In the genomic region with DNA sequence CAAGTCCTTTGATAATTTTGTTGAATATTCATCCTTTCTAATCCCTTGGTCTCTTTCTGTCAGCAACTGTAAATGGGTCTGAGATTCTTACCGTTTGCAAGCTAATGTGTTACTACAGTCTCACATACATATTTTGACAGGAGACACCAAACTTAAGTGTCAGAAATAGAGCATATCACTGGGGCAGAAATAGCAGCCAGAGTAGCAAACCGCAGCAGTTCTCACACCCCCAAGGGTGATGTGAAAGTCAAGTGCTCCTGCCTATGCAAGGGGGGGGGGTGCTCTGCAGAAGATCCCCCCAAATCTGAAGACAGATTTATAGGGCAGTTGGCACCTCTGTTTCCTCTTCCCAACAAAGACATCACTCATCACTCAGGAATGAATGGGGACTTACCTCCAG, we compare ENCODE assay signal across 20 mouse cellular contexts.
"Had no signal": no experiment of that assay in that cellular context is flagged by ENCODE, and none has a peak within 500 bp of the region (broad histone marks: within the 10 kb centered on the region; RNA-seq: fewer than 3 reads in every experiment).

No protein-coding gene starts in this region.

- H3K27ac ChIP-seq: lung, embryonic 15.5 days; macrophage; midbrain, embryonic 13.5 days; midbrain, embryonic 15.5 days; neural tube, embryonic 13.5 days; neural tube, embryonic 15.5 days; stomach, embryonic 15.5 days; stomach, postnatal 0 days had no signal

- H3K4me2 ChIP-seq: lung, embryonic 15.5 days; midbrain, embryonic 11.5 days; midbrain, embryonic 13.5 days; midbrain, embryonic 15.5 days; neural tube, embryonic 13.5 days; neural tube, embryonic 15.5 days; stomach, embryonic 15.5 days had no signal

- H3K36me3 ChIP-seq: lung, embryonic 15.5 days; midbrain, embryonic 15.5 days; stomach, embryonic 15.5 days had no signal

- H3K4me1 ChIP-seq: midbrain, embryonic 13.5 days; midbrain, embryonic 15.5 days; neural tube, embryonic 13.5 days; neural tube, embryonic 15.5 days; stomach, embryonic 15.5 days had no signal

- H3K9ac ChIP-seq: lung, embryonic 15.5 days; midbrain, embryonic 13.5 days; midbrain, embryonic 15.5 days; neural tube, embryonic 13.5 days; neural tube, embryonic 15.5 days; stomach, embryonic 15.5 days had no signal

- H3K4me3 ChIP-seq: lung, embryonic 15.5 days; megakaryocyte, embryonic 14.5 days; midbrain, embryonic 13.5 days; midbrain, embryonic 15.5 days; neural tube, embryonic 13.5 days; neural tube, embryonic 15.5 days; stomach, embryonic 15.5 days had no signal

- H3K27me3 ChIP-seq: lung, embryonic 15.5 days; megakaryocyte, embryonic 14.5 days; midbrain, embryonic 13.5 days; midbrain, embryonic 15.5 days; neural tube, embryonic 13.5 days; neural tube, embryonic 15.5 days; stomach, embryonic 15.5 days had no signal

- H3K9me3 ChIP-seq: lung, embryonic 15.5 days; midbrain, embryonic 13.5 days; midbrain, embryonic 15.5 days; neural tube, embryonic 15.5 days; stomach, embryonic 15.5 days had no signal

- DNase-seq: lung, adult 2 months; lung, postnatal 14 days; lung, postnatal 36 days; retina, postnatal 1 day; right cerebral cortex, adult 18-20 months; right cerebral cortex, postnatal 25 days; thymus, adult 2 months; thymus, postnatal 25 days; thymus, postnatal 4 days had no signal

- ATAC-seq: lung, postnatal 0 days; midbrain, embryonic 13.5 days; midbrain, embryonic 15.5 days had no signal
